9 mouse cellular contexts compared by ENCODE assay signal in the genomic region with DNA sequence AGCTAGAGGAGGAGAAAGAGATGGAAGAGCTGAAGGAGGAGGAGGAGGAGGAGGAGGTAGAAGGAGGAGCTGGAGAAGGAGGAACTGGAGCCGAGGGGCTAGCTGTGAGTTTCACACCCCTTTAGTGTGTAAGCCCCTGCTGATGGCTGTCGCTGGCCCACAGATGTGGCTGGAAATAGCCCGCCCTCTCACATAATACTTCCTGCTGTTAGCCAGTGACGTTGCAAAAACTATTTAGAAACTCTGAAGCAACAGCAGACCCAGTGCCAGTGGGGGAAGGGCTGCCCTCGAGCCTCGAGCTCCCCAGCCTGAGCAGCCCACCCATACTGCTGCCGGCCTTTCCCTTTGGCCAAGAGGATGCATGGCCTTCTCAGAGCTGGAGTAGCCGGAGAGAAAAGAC. TPM values are rescaled to one million over a fixed set of nuclear protein-coding genes. Genes with fewer than 3 reads are reported as not detected.
DNase-seq lines count a peak whose midpoint lies in the region; ATAC-seq lines count a peak whose summit lies in the region.
"Had no signal": no experiment of that assay in that cellular context is flagged by ENCODE, and none has a peak within 500 bp of the region (broad histone marks: within the 10 kb centered on the region; RNA-seq: fewer than 3 reads in every experiment).

No protein-coding gene starts in this region.

- H3K27ac ChIP-seq in hindbrain, embryonic 13.5 days: no peak overlapping the region
- H3K27ac ChIP-seq: hindbrain, embryonic 15.5 days had no signal

- 41% methylated on average over 7 of the region's 8 CpGs for whole genome bisulfite sequencing in hindbrain, embryonic 13.5 days

- DNase-seq in heart, adult 11 months: peak; percentile 97
- DNase-seq in heart, postnatal 4 days: no peak
- DNase-seq in adrenal gland, postnatal 14 days: peak; percentile 48
- peak; percentile 67 for DNase-seq in lung, postnatal 36 days
- no peak for DNase-seq in right cerebral cortex, postnatal 10 days (ENCODE audit: low spot score in 2 of 2)
- no peak for DNase-seq in frontal cortex, postnatal 14 days (ENCODE audit: low spot score in 2 of 2)
- no peak for DNase-seq in cerebellum, postnatal 36 days

- no peak overlapping the region for H3K4me2 ChIP-seq in hindbrain, embryonic 13.5 days
- H3K4me2 ChIP-seq: hindbrain, embryonic 15.5 days had no signal

- H3K9ac ChIP-seq in hindbrain, embryonic 13.5 days: 0 out of 2 replicates have a peak overlapping the region, but pooled peaks have one; percentile 2
- H3K9ac ChIP-seq: hindbrain, embryonic 15.5 days had no signal

- no peak for ATAC-seq in hindbrain, embryonic 13.5 days (ENCODE audit: low FRiP score)

- H3K27me3 ChIP-seq in hindbrain, embryonic 13.5 days: 0 out of 2 replicates have a peak, but pooled peaks cover 2% of the 10 kb centered on the region
- H3K27me3 ChIP-seq: hindbrain, embryonic 15.5 days had no signal

- no peaks in the 10 kb centered on the region for H3K36me3 ChIP-seq in hindbrain, embryonic 13.5 days
- H3K36me3 ChIP-seq: hindbrain, embryonic 15.5 days had no signal

- peaks cover 57% of the 10 kb centered on the region for H3K4me1 ChIP-seq in hindbrain, embryonic 13.5 days (replicated peaks)

- no peaks in the 10 kb centered on the region for H3K9me3 ChIP-seq in hindbrain, embryonic 13.5 days
- H3K9me3 ChIP-seq: hindbrain, embryonic 15.5 days had no signal

- no peak overlapping the region for H3K4me3 ChIP-seq in hindbrain, embryonic 13.5 days
- H3K4me3 ChIP-seq: hindbrain, embryonic 15.5 days had no signal

RNA-seq across cellular contexts. Expression of a gene that starts 3.3 kb away (rescaled TPM):
- 1 to 10 TPM; 6.3 to 7.0 TPM for total RNA-seq in heart, postnatal 4 days (2021)
- 8.3 and 12.9 TPM in 2 replicates for total RNA-seq in adrenal gland, postnatal 14 days (2021)
- 19.3 and 19.5 TPM in 2 replicates for polyA plus RNA-seq in hindbrain, embryonic 13.5 days (2015; fragmentation: Nextera tagmentation; extraction: Ambion mirVana)

RNA-seq across cellular contexts. Expression of a gene that starts 56.2 kb away (rescaled TPM):
- total RNA-seq in heart, postnatal 4 days (2021): not detected
- total RNA-seq in adrenal gland, postnatal 14 days (2021): not detected in 2 replicates
- polyA plus RNA-seq in hindbrain, embryonic 13.5 days (2015; fragmentation: Nextera tagmentation; extraction: Ambion mirVana): not detected in 2 replicates
- polyA plus RNA-seq: hindbrain, embryonic 15.5 days had no signal

Comparison
In these comparisons a context has a peak if more than half of its experiments do, and no peak if none do; other contexts are left out.
1. DNase-seq: peak in heart, adult 11 months (single experiment), adrenal gland, postnatal 14 days (single experiment) and lung, postnatal 36 days (single experiment); none in heart, postnatal 4 days (single experiment), right cerebral cortex, postnatal 10 days (0 of 2), frontal cortex, postnatal 14 days (0 of 2) and cerebellum, postnatal 36 days (0 of 2).